Mouse (Mus musculus) forebrain, embryonic 15.5 days (tissue): ENCODE data around the gene Lgals1. TPM values are rescaled to one million over a fixed set of nuclear protein-coding genes. Genes with fewer than 3 reads are reported as not detected.

Experiments used
- ATAC-seq: fragments of 200-750 bp; cut with Nextera tagmentation; replicated peaks from 2 replicates; pipeline ENCODE4 v1.8.0; 2017; ENCODE audit warnings: mild to moderate bottlenecking, moderate TSS enrichment, moderate library complexity
- H3K27ac ChIP-seq: fragments of 300-500 bp; sonication (generic); replicated peaks from 2 replicates; pipeline ENCODE4 v1.5.1; 2015; ENCODE audit warnings: mild to moderate bottlenecking, inconsistent platforms
- H3K27me3 ChIP-seq: fragments of 300-500 bp; sonication (generic); 2 replicates; pipeline ENCODE4 v1.6.1; 2015; ENCODE audit warnings: inconsistent platforms
- H3K36me3 ChIP-seq: fragments of 300-500 bp; sonication (generic); 2 replicates; pipeline ENCODE4 v1.6.1; 2015; ENCODE audit warnings: mild to moderate bottlenecking, inconsistent platforms
- H3K4me1 ChIP-seq: fragments of 300-500 bp; sonication (generic); 2 replicates; pipeline ENCODE4 v1.6.1; 2015; ENCODE audit warnings: inconsistent platforms
- H3K4me2 ChIP-seq: fragments of 300-500 bp; sonication (generic); replicated peaks from 2 replicates; pipeline ENCODE4 v1.6.1; 2015; ENCODE audit warnings: mild to moderate bottlenecking, inconsistent platforms
- H3K4me3 ChIP-seq: fragments of 300-500 bp; sonication (generic); 2 replicates; pipeline ENCODE4 v1.5.1; 2015; ENCODE audit warnings: mild to moderate bottlenecking, inconsistent platforms
- H3K9ac ChIP-seq: fragments of 300-500 bp; sonication (generic); replicated peaks from 2 replicates; pipeline ENCODE4 v1.6.1; 2015; ENCODE audit warnings: mild to moderate bottlenecking, inconsistent platforms
- H3K9me3 ChIP-seq: fragments of 300-500 bp; sonication (generic); 2 replicates; pipeline ENCODE4 v1.6.1; 2016; ENCODE audit warnings: inconsistent platforms
- WGBS: fragments of 180-500 bp; shearing (Covaris S2); methylation state at CpG from one replicate; pipeline ENCODE4 v1.1.7; 2015; ENCODE audit warnings: mixed read lengths; 5-methylcytosine and 5-hydroxymethylcytosine counted together
- polyA plus RNA-seq: library from polyadenylated mRNA; unstranded; fragments of >200 nt; fragmentation: Nextera tagmentation; extraction: Ambion mirVana; gene quantifications from 2 replicates; pipeline ENCODE4 v1.2.1, GENCODE M21; 2015

Lgals1 gene
- polyA plus RNA-seq, 1 experiment from 2014 or later: 61.7 TPM

DNA sequence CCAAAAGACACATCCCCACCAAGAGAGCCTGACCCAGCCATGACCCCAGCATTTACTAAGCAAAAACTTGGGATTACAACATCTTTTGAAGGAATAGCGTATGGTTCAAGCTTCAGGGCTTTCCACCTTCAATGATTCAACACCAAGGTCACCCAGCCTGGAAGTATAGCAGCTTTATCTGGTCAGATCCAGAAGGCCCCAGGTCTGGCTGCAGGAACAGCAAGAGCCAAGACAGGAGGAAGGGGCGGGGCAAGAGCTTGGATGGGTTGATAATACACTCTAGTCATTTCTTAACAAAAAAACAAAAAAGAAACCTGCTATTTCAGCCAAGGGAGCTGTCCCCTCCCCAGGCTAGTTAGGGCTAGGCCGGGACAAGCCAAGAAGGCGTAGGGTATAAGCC lies 29.0 kb upstream of the Lgals1 start:
- H3K9me3 ChIP-seq: no peaks in the 10 kb centered on the region
- H3K27ac ChIP-seq: no peak overlapping the region
- peaks cover 15% of the 10 kb centered on the region for H3K4me1 ChIP-seq
- H3K36me3 ChIP-seq: peaks cover 11% of the 10 kb centered on the region
- no peaks in the 10 kb centered on the region; the same call in 1 of the 2 replicates for H3K27me3 ChIP-seq
- no peak for ATAC-seq
- no peak overlapping the region for H3K9ac ChIP-seq
- WGBS: 88% methylated on average over 4 of the region's 4 CpGs
- H3K4me3 ChIP-seq: no peak overlapping the region
- H3K4me2 ChIP-seq: no peak overlapping the region

DNA sequence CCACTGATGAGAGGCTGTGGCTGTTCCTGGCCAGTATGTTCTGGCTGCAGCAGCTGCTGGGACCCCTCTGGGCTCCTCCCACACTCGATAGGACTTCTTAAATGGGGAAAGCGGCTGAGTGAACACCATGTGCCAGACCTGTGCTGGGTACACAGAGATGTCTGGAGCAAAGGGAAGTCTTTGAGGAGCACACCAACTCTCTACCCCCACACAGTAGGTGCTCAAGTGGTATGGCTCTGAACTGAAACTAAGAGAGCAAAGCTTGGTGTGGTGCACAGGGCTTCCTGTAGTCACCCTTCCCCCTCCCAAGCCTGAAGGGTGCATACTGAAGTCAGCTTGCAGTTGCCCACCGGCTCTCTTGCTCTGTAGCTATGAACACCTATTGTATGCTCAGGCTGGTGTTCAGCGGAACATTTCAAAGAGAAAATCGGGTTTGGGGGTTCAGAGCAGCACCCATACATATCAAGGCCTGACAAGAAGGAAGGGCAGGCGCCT lies 28.0 kb upstream of the Lgals1 start:
- 60% methylated on average over 6 of the region's 6 CpGs for WGBS
- peaks cover 3% of the 10 kb centered on the region; the same call in 1 of the 2 replicates for H3K36me3 ChIP-seq
- H3K27me3 ChIP-seq: no peaks in the 10 kb centered on the region; the same call in 1 of the 2 replicates
- H3K4me2 ChIP-seq: no peak overlapping the region
- no peak for ATAC-seq
- H3K9me3 ChIP-seq: no peaks in the 10 kb centered on the region
- H3K27ac ChIP-seq: no peak overlapping the region
- H3K4me3 ChIP-seq: no peak overlapping the region
- peaks cover 15% of the 10 kb centered on the region for H3K4me1 ChIP-seq
- no peak overlapping the region for H3K9ac ChIP-seq

DNA sequence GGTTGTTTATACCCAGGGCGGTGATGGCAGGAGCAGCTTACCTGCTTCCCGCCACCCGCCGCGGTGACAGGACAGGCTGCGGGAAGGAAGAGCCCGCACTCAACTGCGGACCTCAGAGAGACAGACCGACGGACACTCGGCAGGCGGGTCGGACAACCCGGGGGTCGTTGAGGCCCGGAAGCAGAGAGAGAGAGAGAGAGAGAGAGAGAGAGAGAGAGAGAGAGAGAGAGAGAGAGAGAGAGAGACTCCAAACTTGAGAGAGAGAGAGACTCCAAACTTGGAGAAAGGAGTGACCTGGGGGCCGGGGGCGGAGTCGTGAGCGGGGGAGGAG lies 27.2 kb upstream of the Lgals1 start, which contains the start of gene Gm49510:
Gene Gm49510 (plus strand): TSS at position 259 of the 331 bp plus-strand sequence.
- no peak for ATAC-seq
- Histone ChIP-seq H3K36me3 (peaks cover 3% of the 10 kb centered on the region; the same call in 1 of the 2 replicates), H3K9ac (peak within 1 kb of the TSS; percentile 43), H3K4me3 (peak within 1 kb of the TSS; percentile 54), H3K9me3 (no peaks in the 10 kb centered on the region), H3K27me3 (no peaks in the 10 kb centered on the region; the same call in 1 of the 2 replicates), H3K4me2 (peak within 1 kb of the TSS; percentile 97), H3K27ac (no peak within 1 kb of the TSS), H3K4me1 (peaks cover 15% of the 10 kb centered on the region)
- 4% methylated on average over 17 of the region's 20 CpGs for WGBS

- Histone ChIP-seq H3K9ac (peak within 1 kb of the TSS; percentile 43), H3K36me3 (peaks cover 2% of the 10 kb centered on the region; the same call in 1 of the 2 replicates), H3K4me2 (peak within 1 kb of the TSS; percentile 97), H3K4me3 (peak within 1 kb of the TSS; percentile 54), H3K9me3 (no peaks in the 10 kb centered on the region), H3K4me1 (peaks cover 15% of the 10 kb centered on the region), H3K27me3 (no peaks in the 10 kb centered on the region; the same call in 1 of the 2 replicates), H3K27ac (no peak within 1 kb of the TSS)
- ATAC-seq: peak; percentile 53; the same call in 1 of the 2 replicates
- WGBS: 1% methylated on average over 47 of the region's 47 CpGs
These were observed 26.6 kb upstream of the Lgals1 start, which contains the start of gene Sh3bp1 for GRCm38 (mm10) chr15:78899740-78900584. Gene Sh3bp1 (plus strand): TSS chr15:78899768.

DNA sequence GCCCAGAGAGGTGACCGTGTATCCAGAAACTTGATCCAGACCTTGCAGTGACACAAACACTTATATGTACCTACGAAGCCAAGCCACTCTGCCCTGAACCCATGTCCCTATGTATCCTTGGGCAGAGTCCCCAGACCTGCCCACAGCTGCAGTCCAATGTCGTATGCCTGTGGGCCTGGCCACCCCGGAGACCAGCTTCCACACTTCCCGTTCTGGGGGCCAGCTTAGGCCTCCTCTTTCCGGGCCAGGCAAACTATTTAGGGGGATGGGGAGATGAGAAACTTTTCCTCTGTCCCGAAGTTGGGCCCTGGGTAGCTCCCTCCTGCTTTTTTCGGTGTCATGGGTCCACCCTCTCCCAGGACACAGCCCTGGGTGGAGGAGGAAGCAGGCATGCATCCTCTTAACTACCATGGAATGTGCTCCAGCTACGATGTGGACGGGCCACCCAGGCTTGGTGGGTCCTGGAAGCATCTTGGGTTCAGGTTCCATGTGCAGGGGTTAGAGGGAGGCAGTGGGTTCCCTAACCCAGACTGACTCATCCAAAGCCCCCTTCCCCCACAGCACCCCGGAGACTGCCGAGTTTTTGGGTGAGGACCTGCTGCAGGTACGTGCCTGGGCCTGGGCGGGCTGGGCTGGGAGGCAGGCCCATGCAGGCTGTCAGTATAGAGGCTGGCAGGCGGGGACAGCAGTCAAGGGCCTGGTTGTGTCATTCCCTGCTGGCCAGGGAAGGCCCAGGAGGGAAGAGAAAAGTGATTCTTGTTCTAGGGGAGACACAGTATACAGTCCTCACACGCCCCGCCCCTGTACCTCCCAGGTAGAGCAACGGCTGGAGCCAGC lies 25.7 kb upstream of the Lgals1 start:
- WGBS: 27% methylated on average over 18 of the region's 18 CpGs
- H3K4me1 ChIP-seq: peaks cover 15% of the 10 kb centered on the region
- H3K9me3 ChIP-seq: no peaks in the 10 kb centered on the region
- H3K4me3 ChIP-seq: peak overlapping the region; percentile 54
- no peak for ATAC-seq
- 0 out of 2 replicates have a peak overlapping the region, but pooled peaks have one; percentile 17 for H3K9ac ChIP-seq
- no peaks in the 10 kb centered on the region; the same call in 1 of the 2 replicates for H3K27me3 ChIP-seq
- no peaks in the 10 kb centered on the region for H3K36me3 ChIP-seq
- no peak overlapping the region for H3K27ac ChIP-seq
- H3K4me2 ChIP-seq: peak overlapping the region; percentile 97

- WGBS: 34% methylated on average over 8 of the region's 8 CpGs
- H3K9ac ChIP-seq: no peak overlapping the region
These were observed 25.1 kb upstream of the Lgals1 start for GRCm38 (mm10) chr15:78901422-78901789.

GRCm38 (mm10) chr15:78903243-78903642 lies 23.3 kb upstream of the Lgals1 start:
- peak; percentile 15; the same call in 1 of the 2 replicates for ATAC-seq
- H3K4me3 ChIP-seq: no peak overlapping the region
- WGBS: 2% methylated on average over 2 of the region's 2 CpGs

More at GRCm38 (mm10) chr15:78901422-78901789, 25.1 kb upstream of the Lgals1 start:
- ATAC-seq: no peak
- Histone ChIP-seq H3K4me3 (no peak overlapping the region), H3K4me2 (no peak overlapping the region), H3K27ac (no peak overlapping the region), H3K4me1 (peaks cover 15% of the 10 kb centered on the region), H3K9me3 (no peaks in the 10 kb centered on the region), H3K27me3 (no peaks in the 10 kb centered on the region; the same call in 1 of the 2 replicates), H3K36me3 (no peaks in the 10 kb centered on the region)

DNA sequence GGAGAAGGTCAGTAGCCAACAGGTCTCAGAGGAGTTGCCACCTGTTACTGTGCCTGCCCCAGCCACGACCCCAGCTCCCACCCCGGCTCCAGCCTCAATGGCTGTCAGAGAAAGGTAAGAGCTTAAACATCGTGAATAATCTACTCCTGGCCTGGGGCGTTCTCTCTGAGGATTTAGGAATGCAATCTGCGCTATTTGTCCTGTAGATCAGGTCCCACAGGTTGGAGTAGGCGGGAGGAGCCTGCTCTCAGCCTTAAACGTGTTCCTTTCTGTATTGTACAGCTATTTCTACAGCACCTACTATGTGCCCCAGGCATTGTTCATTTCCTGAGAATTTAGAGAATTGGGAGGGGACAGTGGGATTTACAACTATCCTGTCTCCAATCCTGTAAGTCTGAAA lies 18.1 kb upstream of the Lgals1 start:
- no peak overlapping the region for H3K4me3 ChIP-seq
- no peak for ATAC-seq
- H3K27me3 ChIP-seq: no peaks in the 10 kb centered on the region
- whole genome bisulfite sequencing: 85% methylated on average over 7 of the region's 7 CpGs
- no peak overlapping the region for H3K9ac ChIP-seq
- H3K27ac ChIP-seq: no peak overlapping the region
- H3K4me1 ChIP-seq: peaks cover 5% of the 10 kb centered on the region
- H3K9me3 ChIP-seq: no peaks in the 10 kb centered on the region
- no peak overlapping the region for H3K4me2 ChIP-seq
- H3K36me3 ChIP-seq: no peaks in the 10 kb centered on the region

More at GRCm38 (mm10) chr15:78903243-78903642, 23.3 kb upstream of the Lgals1 start:
- H3K27ac ChIP-seq: no peak overlapping the region
- peaks cover 15% of the 10 kb centered on the region for H3K4me1 ChIP-seq
- H3K9me3 ChIP-seq: no peaks in the 10 kb centered on the region
- no peaks in the 10 kb centered on the region for H3K36me3 ChIP-seq
- no peak overlapping the region for H3K4me2 ChIP-seq
- no peak overlapping the region for H3K9ac ChIP-seq
- H3K27me3 ChIP-seq: no peaks in the 10 kb centered on the region; the same call in 1 of the 2 replicates

DNA sequence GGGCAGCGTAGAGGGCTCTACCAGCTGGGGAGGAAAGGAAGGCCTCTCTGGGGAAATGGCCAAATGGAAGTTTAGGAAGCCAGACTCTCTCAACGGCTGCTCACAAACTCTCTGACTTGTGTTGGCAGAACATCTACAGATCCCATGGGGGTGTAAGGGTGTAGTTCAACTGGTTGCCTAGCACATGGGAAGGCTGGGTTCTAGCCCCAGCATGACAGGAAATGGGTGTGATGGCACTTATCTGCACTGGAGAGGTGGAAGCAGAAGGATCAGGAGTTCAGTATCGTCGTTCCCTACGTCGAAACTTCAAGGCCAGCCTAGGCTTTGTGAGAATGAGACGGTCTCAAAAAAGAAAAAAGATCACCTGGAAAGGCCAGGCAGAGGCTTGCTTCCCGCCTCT lies 17.5 kb upstream of the Lgals1 start:
- Histone ChIP-seq H3K27me3 (no peaks in the 10 kb centered on the region), H3K4me1 (peaks cover 6% of the 10 kb centered on the region), H3K27ac (no peak overlapping the region), H3K36me3 (no peaks in the 10 kb centered on the region), H3K9ac (no peak overlapping the region), H3K4me3 (no peak overlapping the region), H3K9me3 (no peaks in the 10 kb centered on the region), H3K4me2 (no peak overlapping the region)
- no peak for ATAC-seq
- 92% methylated on average over 8 of the region's 8 CpGs for WGBS

DNA sequence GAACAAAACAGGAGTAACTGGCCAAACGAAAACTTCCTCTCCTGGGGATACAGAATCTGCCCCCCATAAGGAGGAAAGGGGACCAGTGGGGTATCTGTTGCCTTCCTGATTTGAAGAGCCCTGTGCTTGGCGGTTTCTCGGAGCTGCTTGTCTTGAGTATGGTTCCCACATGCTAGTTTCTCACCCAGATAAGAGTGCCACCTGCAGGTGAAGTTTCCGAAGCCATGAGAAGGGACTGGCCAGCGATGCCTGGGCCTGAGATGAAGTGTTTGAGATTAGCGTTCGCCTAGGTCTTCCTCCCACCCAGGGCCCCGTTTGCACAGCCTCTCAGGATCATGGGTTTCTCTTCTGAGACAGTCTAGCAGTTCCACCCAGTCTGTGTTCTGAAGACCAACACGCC lies 14.5 kb upstream of the Lgals1 start:
- H3K27ac ChIP-seq: no peak overlapping the region
- H3K4me2 ChIP-seq: no peak overlapping the region
- no peaks in the 10 kb centered on the region for H3K9me3 ChIP-seq
- ATAC-seq: no peak
- peaks cover 31% of the 10 kb centered on the region for H3K4me1 ChIP-seq
- no peaks in the 10 kb centered on the region for H3K27me3 ChIP-seq
- H3K36me3 ChIP-seq: no peaks in the 10 kb centered on the region
- H3K4me3 ChIP-seq: no peak overlapping the region
- no peak overlapping the region for H3K9ac ChIP-seq
- 29% methylated on average over 9 of the region's 9 CpGs for WGBS

GRCm38 (mm10) chr15:78913632-78914090 lies 12.9 kb upstream of the Lgals1 start, which contains the start of gene Pdxp:
Gene Pdxp (plus strand): TSS chr15:78913919.
- Histone ChIP-seq H3K27ac (peak within 1 kb of the TSS; percentile 95), H3K27me3 (no peaks in the 10 kb centered on the region), H3K4me3 (peak within 1 kb of the TSS; percentile 67), H3K9ac (peak within 1 kb of the TSS; percentile 74), H3K9me3 (no peaks in the 10 kb centered on the region), H3K4me1 (peaks cover 37% of the 10 kb centered on the region), H3K4me2 (peak within 1 kb of the TSS; percentile 70), H3K36me3 (peaks cover 5% of the 10 kb centered on the region; the same call in 1 of the 2 replicates)
- under 1% methylated on average over 50 of the region's 51 CpGs for WGBS
- ATAC-seq: peak; percentile 96
